Mouse (Mus musculus) cerebellum, adult 2 months (tissue): Measurements from ENCODE around the gene Tbc1d32.

ENCODE experiments used
- CTCF ChIP-seq: fragments of 200-500 bp; IDR thresholded peaks from 2 replicates; pipeline ENCODE4 v1.5.1; 2011; ENCODE audit warnings: low read depth, mild to moderate bottlenecking, control low read depth, low read length, moderate library complexity, borderline replicate concordance; ENCODE audit not compliant: insufficient read depth
- POLR2A ChIP-seq: fragments of 200-500 bp; IDR thresholded peaks from 2 replicates; pipeline ENCODE4 v1.6.1; 2011; ENCODE audit warnings: low read length, control low read depth, borderline replicate concordance; ENCODE audit not compliant: insufficient read depth

- no peak for TF ChIP-seq CTCF
- no peak for TF ChIP-seq POLR2A
These were observed 101.5 kb downstream of the Tbc1d32 start for GRCm38 (mm10) chr10:56126972-56127371.
